Mouse (Mus musculus) ovary, postnatal 10 days (tissue): ENCODE data around the gene Efcc1.
"Not testable (repeated sequence)": the region's sequence is repeated elsewhere in the genome, so short reads cannot be mapped to it uniquely, and the experiment has no call there.

Experiments used
- DNase-seq: peaks from one replicate; pipeline ENCODE4 v3.0.0; 2022; ENCODE audit warnings: low spot score

The Efcc1 gene

DNA sequence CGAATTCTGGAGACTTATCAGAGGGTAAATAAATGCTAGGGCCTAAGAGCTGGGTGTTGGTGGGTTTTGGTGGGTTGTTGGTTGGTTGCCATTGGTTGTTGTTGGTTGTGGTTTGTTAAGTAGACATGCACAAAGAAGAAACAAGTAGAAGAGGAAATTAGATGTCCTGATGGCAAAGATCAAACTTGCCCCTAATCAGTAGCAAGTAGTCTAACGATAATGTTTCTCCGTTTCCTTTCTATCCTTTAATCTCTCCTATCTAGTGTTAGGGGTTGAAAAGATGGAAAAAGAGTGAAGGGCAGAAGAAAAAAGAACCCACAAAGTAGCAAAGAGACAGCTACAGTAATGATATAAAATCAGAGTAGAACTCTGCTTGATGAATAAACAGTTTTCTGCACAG, 14.0 kb downstream of the Efcc1 start:
- no peak for DNase-seq

DNA sequence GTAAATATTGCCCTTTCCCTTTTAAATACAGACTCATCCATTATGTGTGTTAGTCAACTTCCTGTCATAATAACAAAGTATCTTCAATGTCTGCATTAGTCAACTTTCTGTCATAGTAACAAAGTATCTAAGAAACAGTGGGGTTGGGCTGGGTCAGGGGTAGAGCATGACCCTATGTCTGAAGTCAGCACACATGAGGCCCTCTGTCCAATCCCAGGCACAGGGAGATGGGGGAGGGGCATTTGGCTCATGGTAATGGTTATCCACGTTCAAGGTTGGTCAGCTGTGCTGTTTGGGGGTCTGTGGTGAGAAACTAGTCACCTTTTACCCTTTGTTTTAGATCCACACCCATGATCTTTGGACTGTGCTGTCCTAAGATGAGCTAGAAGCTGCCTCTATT, 14.6 kb downstream of the Efcc1 start:
- no peak for DNase-seq

DNA sequence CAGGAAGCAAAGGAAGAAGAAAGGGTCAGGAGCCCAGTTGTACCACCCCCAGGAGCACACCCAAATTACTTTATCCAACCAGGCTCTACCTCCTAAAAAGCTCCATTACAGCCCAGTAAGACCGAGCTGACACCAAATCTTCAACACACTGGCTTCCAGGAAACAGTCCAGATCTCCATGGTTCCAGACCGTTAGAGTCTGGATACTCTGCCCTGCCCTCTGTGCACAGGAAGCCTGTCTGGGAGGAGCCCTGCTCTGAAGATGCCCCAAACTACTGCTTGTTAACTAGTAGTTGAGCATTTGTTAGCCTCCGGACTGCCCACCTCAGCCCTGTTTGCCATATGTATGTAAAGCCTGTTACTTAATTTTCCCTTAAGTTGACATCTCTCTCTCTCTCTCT, 15.4 kb downstream of the Efcc1 start:
- DNase-seq, result no peak

DNA sequence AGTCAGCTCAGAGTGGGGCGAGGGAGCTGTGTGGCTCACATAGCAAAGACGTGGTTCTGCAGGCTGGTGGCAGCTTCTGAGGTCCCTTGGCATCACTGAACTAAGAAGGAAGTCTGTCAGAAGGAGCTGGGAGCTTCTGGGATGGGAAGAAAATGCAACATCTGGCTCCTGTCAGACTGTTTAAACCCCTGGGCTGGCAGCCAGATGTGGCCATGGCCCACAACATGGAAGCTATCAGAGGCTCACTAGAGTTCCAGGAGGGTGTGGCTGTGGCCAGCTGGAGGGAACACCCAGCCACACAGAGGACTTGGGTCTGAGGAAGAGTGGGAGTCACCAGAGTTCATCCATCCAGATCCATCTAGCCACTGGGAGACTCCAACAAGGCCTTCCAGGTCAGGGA, 16.2 kb downstream of the Efcc1 start:
- DNase-seq, result no peak

DNA sequence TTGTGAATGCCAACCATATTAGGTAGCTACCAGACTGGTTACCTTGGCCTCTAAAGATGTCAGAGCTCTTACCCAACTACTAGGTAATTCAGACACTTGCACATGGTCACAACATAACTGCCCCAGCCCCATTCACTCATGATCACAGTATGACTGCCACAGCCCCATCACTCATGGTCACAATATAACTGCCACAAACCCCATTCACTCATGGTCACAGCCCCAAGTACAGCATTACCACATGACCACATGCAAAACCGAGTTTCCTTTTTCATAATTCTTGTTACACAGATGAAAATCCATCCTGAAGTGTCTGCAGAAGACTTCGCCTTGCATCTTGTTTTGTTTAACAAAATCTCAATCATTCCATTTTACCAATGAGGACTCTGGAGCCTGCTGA, 17.4 kb downstream of the Efcc1 start:
- DNase-seq, result no peak

DNA sequence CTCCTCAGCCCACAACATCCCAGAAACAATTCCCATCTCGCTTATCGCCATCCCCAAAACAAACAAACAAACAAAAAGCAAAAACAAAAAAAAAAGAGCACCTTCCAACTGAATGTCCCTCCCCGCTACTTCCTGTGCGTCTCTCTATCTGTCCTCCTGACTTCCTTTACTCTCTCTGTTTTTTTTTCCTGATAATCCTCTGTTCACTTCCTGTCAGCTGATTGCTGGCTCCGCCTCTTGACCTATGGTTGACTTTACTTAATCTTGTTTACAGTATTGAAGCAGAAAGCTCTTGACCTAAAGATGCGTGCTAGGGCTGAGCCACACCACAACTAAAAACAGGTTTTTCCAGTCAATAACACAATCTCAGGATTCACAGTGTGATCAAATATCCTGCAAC, 17.9 kb downstream of the Efcc1 start:
- no peak for DNase-seq

DNA sequence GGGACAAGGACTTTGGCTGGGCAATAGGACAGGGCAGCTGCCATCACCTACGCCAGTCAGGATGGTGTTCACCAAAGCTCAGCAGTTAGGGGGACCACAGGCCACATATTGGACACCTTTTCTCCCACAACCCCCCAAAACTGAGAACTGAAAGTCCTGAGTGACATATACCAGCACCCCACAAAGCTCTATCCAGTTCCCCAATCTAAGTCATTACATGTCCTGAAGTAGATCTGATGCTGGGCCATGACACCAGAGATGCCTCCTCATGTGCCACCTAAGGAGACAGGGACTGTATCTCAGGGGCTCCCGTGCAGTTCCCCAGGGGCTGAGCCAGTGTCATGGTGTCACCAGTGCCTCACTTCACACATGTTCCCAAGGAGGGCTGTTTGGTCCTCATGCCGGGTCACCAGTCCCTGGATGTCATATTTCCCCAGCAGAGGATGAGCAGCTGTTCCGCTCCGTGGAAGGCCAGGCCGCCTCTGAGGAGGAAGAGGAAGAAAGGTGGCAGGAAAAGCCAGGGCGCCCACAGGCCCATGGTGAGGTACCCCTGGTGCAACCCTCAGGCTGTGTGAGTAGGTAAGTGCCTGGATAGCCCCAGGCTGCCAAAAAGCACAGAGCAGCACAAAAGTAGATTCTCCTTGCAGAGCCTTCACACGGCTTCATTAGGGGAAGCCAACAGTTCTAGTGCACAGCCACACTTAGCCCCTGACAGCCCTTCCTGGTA, 19.7 kb downstream of the Efcc1 start:
- DNase-seq, result no peak

DNA sequence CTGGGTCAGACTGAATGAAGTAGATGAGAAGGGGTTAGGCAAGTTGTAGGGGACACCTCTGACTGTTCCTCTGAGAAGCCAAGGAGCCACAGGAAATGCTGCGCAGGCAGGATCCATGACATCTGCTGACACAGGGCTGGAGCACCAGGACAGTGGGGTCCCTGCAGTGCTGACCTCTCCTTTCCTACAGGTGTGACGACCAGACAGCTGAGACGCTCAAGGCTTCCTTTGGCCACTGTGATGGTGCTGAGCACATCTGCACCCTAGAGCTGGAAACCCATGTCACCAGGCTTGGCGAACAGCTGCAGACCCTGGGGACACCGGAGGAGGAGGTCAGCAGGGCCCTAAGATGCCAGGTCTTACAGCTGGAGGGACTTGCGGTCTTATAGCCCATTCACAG, 20.9 kb downstream of the Efcc1 start:
- no peak for DNase-seq

DNA sequence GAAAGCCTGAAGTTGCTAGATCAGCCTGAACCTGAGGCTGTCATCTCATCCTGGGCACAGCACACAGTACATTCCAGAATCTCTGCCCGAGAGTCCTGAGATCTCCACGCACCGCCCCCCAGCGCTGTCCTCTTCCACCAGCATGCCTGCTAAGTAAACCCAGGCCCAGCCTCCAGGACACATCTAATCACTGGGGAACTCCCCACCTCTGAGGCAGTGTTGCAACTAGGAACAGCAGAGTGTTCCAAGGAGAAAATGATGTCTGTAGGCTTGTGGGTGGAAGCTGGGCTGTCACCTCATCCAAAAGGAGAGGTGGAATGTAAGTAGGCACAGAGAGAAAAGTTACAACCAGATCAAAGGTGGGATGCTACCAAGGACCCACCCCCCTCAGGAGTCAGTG, 24.5 kb downstream of the Efcc1 start:
- DNase-seq, result no peak

DNA sequence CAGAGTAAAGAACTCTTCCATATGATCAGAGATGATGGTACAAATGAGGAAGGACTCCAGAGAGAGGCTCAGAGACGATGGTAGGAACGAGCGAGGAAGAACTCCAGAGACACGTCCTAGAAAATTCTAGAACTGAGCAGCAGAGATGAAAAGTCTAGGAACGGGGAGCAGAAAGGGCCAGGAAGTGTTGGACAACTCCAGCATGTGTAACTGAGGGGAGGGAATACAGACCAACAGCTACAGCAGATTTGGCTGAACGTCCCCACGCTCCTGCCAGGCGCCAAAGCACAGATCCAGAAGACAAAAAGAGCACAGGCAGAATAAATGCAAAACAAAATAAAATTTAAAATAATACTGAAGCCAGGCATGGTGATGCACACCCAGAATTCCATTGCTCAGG, 26.2 kb downstream of the Efcc1 start:
- no peak for DNase-seq

DNA sequence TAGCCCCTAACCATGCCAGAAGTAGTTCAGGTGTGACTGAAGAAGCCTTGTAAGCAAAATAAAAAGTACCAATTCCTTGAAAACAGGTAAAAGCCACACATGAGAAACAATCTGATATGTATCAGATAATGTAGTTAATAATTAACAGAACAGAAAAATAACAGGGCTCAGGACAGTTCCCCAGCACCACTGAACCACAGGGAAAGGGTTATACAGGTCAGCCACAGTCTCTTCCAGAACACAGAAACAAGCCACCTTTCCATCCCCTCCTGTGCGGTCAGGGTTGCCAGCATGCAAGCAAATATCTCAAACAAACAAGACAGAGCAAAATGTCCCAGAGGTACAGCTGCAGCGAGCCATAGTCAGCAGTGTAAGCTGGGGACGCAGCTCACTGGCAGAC, 28.7 kb downstream of the Efcc1 start:
- DNase-seq, result no peak

DNA sequence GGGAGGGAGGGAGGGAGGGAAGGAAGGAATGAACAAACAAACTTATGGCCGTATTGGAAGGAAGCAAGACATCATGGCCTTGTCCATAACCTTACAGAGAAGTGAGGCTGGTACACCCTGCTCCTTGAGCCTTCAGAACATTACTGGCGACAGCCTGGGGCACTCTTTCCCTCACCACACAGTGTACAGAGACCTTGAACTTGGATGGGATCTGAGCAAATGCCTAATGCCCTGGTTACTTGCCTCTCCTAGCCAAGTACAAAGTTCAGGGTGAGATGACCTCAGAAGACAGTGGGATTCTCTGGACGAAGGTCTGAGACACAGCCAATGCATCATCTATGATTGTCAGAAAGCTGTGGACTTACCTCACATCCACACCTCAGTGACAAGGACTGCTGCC, 29.2 kb downstream of the Efcc1 start:
- DNase-seq, result no peak

DNA sequence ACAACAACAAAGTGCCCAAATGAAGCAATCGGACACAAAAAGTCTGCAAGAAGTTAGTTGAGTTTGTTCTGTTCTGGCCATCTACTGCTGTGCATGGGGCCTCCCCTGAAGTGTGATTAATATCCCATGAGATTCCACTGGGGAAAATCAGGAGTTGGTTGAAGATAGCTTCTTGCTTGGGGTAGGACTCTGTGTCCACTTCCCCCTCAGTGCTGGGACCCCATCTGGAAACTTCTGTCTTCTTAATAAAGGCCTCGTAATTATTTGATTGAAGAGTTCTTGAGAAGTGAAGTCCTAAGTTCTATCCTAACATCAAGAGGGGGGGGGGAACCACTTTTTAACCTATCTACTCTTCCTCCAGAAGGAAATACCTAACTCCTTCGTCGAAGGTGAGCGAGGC, 31.5 kb downstream of the Efcc1 start:
- DNase-seq, result no peak

DNA sequence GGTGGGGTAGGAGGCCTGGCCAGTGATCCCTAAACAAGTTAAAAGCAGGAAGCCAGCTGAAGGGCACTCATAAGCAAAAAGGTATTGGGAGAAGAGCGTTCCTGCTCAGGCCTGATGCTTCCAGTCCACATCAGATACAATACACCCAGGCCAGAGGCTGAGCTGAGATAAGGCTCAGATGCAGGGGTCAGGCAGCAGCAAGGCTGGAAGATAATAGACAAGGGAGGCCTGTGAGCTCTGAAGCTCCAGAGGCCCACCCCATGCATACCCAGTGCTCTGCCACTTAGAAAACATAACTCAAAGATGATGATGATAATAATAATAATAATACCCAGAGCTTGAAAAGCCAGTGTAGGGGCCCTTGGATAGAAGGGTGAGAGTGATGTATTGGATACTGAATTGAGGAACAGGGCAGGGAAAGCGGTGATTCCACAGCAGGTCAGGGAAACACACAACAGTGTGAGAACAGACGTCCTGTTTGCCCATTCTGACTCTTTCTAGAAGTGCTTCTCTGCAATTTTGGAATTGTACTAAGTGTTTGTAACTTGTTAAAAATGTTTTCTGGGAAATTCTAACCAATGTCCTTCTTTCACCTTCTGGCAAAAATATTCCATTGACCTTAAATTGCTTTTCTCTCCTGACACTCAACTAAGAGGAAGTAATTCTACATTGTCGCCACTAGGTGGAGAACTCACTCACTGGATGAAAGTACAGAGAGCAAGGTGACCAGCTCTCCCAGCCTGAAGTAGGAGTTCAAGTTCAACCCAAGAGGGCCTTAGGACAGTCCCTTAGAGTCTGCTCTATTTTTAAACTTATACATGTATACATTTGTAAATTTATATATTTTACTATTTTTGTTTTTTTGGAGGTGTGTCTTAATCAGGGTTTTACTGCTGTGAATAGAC, 33.0 kb downstream of the Efcc1 start:
- DNase-seq, result no peak

DNA sequence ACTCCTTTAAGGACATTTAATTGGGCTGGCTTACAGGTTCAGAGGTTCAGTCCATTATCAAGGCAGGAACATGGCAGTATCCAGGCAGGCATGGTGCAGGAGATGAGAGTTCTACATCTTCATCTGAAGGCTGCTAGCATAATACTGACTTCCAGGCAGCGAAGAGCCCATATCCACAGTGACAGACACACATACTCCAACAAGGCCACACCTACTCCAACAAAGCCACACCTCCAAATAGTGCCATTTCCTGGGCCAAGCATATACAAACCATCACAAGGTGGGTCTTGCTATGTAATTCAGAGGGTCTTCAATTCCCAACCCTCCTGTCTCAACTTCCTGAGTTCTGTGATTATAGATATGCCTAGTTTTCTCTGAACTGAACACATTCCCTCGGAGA, 33.6 kb downstream of the Efcc1 start:
- DNase-seq, result not testable (repeated sequence)

DNA sequence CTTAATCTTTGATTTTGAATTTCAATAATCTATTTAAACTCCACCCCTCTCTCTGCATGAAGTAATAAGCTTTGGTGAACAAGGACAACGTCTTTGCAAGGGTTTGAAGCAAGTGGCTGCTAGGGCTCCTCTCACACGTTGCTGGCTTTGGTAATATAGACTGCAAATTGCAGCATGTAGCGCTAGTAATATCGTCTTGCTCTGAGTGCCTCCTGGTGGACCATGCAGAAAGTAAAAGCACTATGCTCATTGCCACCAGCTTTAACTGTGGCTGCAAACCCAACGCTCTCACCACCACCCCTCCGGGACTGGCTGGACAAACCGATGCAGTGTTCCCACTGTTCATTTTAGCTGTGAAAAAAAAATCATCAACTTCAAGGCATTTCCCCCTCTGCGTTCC, 40.0 kb downstream of the Efcc1 start:
- DNase-seq, result no peak

DNA sequence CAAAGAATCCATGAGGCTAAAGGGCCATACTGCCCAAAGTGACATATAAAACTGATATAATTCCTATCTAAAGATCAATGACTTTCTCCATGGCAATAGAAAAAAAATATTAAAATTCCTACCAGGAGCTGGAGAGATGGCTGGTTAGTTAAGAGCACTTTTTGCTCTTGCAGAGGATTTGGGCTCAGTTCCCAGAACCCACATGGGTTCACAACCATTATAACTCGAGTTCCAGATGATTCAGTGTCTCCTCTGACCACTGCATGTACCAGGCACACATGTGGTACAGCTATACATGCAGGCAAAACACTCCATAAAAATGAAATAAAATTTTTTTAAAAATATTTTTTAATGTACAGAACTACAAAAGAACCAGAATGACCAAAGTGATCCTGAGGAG, 43.8 kb downstream of the Efcc1 start:
- no peak for DNase-seq

DNA sequence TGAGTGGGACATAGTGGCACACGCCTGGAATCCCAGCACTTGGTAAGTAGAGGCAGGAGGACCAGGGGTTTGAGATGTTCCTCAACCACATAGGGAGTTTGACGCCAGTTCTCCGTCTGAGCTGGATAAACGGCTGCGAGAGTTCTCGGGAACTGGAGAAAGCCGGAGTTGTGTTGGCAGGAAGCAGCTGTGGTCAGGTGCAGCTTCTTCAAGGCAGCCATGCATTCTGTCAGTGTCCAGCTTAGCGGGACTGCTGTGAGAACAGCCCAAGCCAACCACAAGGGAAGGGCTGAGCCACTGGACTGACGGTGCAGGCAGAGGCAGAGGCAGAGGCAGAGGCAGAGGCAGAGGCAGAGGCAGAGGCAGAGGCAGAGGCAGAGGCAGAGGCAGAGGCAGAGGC, 44.2 kb downstream of the Efcc1 start:
- DNase-seq, result no peak

DNA sequence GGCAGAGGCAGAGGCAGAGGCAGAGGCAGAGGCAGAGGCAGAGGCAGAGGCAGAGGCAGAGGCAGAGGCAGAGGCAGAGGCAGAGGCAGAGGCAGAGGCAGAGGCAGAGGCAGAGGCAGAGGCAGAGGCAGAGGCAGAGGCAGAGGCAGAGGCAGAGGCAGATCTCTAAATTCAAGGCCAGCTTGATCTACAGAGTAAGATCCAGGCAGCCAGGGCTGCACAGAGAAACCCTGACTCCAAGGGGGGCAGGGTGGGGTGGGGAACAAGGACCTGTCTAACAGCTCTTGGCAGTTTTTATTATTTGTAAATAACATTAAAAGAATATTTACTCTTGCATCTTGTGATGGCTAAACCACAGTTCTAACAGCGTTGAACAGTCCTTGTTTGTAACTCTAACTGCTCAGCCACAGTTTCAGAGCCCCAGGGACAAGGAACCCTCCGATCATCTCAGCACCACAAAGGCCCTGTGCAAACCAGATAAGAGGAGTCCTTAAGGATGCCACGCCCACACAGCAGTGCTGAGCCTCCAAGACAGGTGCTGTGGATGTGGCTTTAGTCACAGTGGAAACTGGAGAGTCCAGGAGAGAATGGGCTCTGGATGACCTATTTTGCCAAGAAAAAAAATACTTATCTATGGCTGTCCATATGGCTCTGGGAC, 45.0 kb downstream of the Efcc1 start:
- DNase-seq, result no peak

DNA sequence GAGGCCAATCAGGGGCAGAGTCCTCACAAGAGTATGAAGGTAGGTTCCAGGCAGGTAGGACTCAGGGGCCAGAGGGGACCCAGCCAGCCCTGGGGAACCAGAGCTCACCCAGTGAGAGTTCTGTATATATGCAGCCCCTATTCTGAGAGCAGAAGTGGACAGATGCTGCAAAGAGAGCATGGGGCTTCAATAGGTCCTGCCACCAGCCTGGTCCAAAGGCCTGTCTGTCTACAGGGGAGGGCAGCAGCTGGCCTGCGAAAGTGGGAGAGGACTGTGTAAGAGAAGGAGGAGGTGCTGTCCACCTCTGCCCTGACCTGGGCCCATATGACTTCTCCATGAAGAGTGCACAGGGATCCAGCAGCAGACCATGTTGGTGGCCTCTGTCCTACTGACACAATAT, 46.0 kb downstream of the Efcc1 start:
- DNase-seq, result no peak

DNA sequence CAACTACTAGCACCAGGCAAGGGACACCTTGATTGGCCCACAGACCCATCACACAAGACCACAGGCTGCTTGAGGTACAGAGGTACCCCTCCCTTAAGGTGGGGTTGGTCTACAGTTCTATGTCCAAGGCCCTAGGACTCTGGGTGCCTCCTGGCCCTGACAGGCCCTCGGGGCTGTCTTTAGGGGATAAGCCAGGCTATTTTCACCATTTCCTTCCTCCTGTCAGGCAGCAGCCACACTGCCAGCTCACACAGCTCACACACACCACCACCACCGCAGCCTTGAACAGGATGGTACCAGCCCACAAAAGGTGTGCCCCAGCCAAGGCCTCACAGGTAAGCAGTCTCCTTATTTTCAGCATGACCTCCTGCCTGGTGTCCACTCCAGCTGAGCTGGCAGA, 47.2 kb downstream of the Efcc1 start, which contains the start of gene Gp9:
Gp9 (plus strand) TSS at position 231 of the 400 bp plus-strand sequence.
- no peak for DNase-seq

DNA sequence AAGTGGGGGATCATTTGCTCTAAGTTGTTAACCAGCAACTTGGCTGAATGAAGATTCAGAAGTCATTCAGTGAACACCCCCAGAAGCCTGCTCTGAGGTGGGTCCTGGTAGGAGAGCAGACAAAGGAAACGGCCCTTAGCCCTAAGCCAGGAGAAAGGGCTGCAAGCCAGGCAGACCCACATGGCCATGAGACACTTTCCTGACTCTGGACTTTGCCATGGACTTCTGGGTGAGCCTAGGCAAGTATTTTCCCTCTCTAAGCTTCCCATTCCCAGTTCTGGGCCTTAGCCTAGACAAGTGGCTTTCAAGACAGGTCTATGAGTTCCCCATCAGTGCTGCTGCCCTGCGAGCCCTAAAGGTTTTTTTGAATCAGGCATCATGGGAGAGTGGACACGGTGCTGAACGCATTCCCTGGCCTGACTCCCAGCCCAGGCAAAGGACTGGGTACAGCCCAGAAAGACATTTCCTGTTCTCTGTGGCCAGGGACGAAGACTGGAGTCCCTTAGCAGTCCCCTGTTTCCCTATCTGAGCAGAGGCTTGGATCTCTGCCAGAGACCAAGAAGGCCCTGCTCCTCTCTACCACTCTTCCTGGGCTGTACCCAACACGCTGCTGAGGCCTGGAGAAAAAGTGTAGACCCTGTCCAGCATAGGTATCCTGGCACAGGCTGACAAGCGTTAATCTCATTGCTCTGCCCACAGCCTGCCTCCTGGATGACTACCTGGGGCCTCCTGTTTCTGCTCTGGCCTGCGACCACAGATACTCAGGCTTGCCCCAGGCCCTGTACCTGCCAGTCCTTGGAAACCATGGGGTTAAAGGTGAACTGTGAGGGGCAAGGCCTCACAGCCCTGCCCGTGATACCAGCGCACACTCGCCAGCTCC, 47.9 kb downstream of the Efcc1 start:
- DNase-seq, result no peak
